Mouse (Mus musculus): ENCODE measurements around the gene Socs2.

The Socs2 gene

DNA sequence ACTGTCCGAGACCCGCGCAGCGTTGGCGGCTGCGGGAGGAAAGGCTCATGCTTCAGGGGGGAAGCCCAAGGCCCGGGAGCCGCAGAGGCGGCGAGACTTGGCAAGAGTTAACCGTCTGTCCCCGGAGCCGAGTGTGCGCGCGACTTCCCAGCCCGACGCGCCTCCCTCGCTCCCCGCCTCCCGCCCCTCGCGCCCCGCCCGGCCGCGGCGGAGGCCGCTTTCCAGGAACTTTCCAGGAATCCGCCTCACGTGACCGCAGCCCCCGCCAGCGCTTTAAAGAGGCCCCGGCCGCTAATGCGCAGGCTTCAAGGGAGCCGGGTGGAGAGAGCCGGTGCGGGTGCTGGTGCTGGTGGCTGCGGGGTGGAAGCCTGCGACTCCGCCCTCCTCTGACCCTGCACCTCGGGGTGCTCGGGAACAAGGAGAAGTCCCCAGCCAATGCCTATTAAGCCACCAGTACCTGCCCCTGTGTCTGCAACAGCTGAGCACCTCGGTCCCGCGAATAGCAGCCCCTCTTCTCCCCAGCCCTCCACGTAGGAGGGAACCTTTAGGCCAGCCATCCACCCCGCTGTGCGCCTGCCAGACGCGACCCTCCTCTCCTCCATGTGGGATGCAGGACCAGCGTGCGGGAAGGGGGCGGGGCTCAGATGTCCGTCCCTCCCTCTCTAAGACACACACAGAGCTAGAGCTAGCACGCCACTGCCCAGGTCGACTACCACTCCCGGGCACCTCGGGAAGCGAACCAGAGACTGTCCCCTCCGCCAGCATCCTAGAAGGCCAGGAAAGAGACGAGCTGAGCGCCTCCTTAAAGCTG is at the start of gene Socs2:
Gene Socs2 (minus strand): TSS at position 496 of the 811 bp plus-strand sequence.
- in situ Hi-C loops (cut with MboI, MseI), result loop anchor here (5.0 kb wide), 1 partner anchor 95 kb away; the partner anchor contains the start of gene Cradd (in 2 of the 2)

DNA sequence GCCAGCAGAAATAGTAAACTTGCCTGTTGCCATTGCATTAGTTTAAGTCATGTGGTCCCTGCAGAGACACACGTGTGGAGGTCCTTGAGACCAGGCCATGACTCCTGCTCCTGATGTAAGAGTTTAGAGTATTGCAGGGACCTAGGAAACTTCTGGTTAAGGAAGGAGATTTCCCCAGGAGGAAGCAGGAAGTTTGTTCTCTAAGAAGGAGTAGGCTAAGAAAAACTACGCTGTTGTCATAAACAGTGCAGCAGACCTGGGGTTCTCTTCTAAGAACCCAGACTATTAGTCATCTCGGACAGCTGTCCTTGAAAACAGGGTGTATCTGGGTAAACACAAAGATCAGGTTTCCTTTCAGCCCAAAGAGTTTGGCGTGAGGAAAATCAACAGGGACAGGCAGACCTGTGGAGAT is 48.5 kb upstream of the Socs2 start:
- in situ Hi-C loops (cut with MboI, MseI), result loop anchor here (10.0 to 25.0 kb wide), 3 partner anchors 371 to 831 kb away; no protein-coding TSS in a partner anchor

DNA sequence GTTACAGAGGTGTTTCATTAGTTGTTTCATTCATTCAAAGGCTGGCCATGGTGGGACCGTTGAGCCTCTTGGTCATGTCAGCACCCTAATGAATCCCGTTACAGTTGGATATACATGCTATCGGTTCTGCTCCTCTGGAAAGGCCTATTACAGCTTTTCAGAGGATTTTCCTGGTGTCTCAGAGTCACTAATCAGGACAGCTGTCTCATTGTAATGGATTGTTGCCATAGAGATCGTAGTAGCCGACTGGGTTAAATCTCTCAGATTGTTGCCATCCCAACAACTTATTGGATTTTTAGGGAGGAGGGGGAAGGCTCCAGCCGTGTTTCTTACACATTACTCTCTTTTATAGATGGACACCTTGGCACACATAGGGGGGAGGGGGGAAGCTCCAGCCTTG is 47.5 kb upstream of the Socs2 start:
- in situ Hi-C loops (cut with MboI, MseI), result loop anchor here (10.0 to 25.0 kb wide), 3 partner anchors 370 to 830 kb away; no protein-coding TSS in a partner anchor

DNA sequence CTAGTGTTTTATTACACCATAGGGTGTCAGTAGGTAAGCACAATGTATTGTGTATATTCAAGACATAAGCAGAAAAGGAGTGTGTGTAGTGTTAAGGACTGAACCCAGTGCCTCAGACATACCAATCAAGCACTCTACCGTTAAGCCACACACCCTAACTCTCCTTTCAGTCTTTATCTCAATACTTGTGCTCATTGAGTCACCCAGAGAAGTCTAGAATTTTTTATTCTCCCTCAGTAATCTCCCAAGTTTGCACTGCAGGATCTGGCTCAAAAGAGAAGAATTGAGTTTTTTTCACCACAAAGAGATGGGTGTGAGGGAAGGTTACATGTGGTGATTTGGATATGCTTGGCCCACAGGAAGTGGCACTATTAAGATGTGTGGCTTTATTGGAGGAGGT is 45.3 kb upstream of the Socs2 start:
- in situ Hi-C loops (cut with MboI, MseI), result loop anchor here (10.0 to 25.0 kb wide), 3 partner anchors 367 to 827 kb away; no protein-coding TSS in a partner anchor

DNA sequence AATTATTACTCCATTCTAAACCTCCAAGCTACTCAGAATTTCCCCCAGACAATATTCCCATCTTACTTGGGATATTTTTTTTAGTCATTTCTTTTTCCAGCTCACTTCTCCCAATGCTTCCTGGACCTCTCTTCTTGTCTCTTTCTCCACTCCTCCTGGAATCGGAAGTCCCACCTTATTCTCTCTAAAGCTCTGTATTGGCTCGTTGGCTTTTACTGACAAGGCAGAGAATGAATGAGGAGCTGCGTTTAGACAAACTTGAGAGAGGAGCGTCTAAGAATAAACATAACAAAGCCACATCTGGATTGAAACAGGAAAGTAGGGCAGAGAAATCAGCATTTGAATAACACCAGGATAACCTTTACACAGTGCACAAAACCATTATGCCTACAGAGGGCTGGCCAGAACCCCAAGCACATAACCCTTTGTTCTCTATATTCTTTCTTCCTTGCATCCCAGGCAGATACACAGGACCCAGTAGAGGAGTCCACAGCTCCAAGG is 44.1 kb upstream of the Socs2 start:
- in situ Hi-C loops (cut with MboI, MseI), result loop anchor here (10.0 to 25.0 kb wide), 3 partner anchors 366 to 826 kb away; no protein-coding TSS in a partner anchor

DNA sequence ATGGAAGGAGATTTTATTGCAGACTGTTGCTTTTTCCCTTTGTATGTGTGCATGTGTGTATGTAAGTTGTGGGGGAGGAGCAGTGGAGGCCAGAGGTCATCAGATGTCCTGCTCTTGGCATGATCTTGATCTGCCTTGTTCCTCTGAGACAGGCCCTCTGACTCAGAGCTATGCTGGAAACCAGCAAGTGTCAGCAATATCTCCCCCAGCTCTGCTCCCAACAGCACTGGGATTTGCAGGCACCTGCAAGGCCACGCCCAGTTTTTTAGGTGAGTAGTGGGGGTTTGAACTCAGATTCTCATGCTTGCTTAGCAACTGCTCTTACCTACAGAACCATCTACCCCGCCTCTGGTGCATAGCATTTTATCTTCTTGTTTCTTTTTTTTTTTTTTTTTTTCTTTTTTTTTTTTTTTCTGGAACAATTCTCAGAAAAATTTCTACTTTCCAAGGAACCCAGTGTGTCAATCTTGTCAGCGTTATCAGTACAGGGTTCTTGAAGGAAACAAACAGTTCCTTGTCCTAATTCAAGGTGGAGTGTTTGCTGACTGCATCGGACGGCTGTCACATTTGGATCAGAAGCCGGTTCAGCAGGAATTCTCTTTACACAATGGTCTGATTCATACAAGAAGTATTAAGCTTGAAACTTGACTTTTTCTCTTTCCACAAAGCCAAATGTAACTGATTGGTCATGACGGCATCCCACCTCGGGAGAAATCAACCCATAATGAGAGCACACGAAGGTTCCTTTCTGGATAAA is 41.2 kb upstream of the Socs2 start:
- in situ Hi-C loops (cut with MboI, MseI), result loop anchor here in 1 of 2 experiments (25.0 kb wide), 1 partner anchor 446 kb away; no protein-coding TSS in a partner anchor

DNA sequence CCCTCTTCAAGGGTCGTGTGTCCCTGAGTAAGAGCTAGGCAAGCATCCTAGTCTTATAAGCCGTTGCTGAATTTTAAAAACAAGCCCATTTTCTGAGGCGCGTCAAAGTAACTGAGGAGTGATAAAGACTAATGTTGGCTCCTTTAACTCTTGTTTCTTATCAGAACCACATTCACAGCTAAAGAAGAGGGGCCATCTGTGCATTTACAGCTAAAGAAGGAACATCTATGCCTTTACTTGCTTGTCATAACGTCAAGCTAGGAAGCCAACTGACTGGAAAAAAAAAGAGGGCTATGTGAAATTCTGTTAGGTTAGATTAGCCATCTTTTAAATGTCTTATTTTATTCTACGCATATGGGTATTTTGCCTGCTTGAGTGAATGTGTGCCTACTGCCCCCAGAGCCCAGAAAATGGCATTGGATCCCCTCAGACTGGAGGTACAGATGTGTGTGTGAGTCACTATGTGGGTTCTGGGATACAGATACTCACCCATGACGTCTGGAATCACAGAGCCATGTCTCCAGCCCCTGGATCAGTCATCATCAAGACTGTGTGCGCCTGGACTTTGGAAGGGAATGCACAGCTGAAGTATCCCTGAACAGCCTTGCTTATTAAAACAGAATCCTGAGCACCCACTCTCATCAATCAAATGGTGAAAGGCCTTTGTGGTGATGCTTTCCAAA is 40.5 kb upstream of the Socs2 start:
- in situ Hi-C loops (cut with MboI, MseI), result loop anchor here in 1 of 2 experiments (25.0 kb wide), 1 partner anchor 445 kb away; no protein-coding TSS in a partner anchor

DNA sequence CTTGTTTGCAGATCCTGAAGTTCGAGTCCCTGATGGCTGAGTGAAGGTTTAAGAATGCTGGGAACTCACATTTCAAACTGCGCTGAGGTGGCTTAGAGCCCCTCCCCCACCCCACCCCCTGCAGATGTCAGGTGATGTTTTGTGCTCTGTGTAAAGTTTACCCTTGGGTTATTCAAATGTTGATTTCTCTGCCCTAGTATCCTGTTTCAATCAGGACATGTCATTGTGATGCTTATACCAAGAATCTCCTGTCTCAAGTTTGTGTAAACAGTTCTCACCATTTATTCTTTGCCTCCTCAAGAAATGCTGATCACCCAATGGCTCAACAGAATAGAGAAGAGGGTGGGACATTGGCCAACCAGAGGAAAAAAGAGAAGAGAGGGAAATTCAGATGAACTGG is 39.1 kb upstream of the Socs2 start:
- in situ Hi-C loops (cut with MboI, MseI), result loop anchor here in 1 of 2 experiments (25.0 kb wide), 1 partner anchor 444 kb away; no protein-coding TSS in a partner anchor

DNA sequence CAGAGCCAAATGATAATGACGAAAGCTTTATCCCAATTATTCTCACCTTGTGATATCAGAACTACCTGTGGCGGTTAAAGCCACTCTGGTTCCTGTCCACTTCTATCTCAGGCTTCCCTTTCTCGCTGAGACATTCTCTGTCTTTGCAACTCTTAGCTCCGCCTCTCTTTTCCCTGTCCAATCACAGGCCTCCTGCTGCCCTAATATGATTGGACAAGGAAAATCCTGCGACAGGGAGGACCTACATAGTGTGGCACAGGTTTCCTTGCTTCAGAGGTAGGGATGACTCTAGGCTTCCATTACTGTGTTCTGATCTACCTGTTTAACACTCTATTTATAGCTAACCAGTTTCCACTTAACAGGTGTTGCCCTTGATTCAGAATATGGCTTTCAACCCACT is 36.3 kb upstream of the Socs2 start:
- in situ Hi-C loops (cut with MboI, MseI), result loop anchor here in 1 of 2 experiments (25.0 kb wide), 1 partner anchor 441 kb away; no protein-coding TSS in a partner anchor

DNA sequence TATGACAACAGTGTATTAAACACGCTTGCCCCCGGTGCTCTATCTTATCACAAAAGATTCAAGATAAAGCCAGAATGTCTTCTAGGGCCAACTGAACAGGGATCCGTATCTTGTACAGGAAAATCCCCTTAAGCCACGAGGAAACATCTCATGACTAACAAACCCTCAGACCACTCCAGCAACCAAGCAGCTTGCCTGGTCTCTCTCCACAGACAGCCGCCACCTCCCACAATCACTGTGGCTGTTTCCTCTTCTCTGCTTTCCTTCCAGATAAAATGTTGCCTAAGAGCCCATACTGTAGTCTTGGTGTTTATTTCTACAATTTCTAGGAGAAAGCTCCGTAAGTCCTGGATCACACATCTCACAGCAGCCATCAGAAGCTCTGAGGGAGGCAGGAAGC is 32.1 kb upstream of the Socs2 start:
- in situ Hi-C loops (cut with MboI, MseI), result no loop called here

DNA sequence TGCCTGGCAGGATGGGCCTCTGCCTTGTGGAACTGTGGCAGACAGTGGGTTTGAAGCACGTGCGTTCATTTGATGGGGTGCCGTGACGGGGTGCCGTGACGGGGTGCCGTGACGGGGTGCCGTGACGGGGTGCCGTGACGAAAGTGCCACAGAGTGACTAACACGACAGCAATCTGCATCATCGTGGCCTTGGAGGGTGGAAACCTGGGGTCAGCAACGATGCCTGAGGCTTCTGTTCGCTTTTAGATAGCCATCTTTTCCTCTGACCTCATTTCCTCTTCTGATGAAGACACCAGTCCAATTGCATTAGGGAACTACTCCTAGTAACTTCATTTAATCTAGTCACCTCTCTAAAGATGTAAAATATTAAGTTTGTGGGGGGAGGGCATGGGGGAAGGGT is 31.0 kb upstream of the Socs2 start:
- in situ Hi-C loops (cut with MboI, MseI), result no loop called here

DNA sequence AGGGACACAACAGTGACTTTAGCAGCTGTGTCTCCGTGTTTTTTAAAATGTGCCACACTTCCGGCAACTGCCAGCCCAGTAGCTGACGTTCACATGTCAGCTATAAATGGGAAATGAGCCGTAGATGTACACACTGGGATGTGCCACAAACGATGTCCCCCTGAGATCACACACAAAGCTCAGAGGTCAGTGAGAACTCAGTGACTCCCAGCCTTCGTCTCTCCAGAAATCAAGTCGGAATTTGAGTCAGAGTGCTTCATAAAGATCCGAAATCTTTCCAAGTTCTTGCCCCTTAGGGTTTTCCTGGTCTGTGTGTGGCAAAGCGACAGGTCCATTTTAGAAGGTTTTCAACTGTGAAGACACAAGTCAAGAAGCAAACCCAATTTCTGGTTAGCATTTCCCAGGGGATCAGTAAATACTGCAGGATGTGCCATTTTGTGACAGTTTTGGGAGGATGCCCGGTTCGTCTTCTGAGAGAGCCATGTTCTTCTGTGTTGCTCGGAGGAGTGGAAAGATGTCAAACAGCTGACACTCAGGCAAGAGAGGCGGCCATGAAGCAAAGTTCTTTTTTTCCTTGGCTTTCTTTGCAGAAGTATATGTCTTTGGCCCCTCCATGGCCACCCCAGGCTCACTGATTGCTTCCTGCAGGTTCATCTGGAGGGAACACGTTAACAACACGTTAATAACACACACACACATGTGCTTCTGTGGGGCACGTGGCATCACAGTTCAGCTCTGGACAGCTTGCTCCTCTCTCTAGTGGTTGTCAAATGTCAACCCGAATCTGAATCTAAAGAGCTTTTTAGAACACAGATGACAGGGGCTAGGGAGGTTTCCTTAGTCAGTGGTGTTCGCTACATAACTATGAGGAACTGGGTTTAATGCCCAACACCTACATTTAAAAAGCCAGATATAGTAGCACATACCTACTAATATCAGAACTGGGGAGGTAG is 28.4 kb upstream of the Socs2 start:
- in situ Hi-C loops (cut with MboI, MseI), result no loop called here

DNA sequence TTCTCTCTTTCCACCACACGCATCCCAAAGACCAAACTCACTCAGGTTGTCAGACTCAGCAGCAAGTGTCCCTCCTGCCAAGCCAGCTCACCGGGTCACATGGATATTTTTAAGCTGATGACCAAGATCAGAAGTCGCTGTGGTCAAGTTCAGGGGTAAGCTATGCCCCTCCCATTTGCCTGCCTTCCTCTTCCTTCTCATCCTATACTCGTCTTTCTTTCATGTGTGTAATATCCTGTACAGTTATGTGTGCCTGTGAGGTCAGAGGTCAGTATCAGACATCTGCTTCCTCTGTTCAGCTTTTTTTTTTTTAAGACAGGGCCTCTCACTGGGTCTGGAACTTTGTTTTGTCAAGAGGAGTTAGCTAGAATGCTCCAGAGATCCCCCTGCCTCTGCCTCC is 25.4 kb upstream of the Socs2 start:
- in situ Hi-C loops (cut with MboI, MseI), result no loop called here

DNA sequence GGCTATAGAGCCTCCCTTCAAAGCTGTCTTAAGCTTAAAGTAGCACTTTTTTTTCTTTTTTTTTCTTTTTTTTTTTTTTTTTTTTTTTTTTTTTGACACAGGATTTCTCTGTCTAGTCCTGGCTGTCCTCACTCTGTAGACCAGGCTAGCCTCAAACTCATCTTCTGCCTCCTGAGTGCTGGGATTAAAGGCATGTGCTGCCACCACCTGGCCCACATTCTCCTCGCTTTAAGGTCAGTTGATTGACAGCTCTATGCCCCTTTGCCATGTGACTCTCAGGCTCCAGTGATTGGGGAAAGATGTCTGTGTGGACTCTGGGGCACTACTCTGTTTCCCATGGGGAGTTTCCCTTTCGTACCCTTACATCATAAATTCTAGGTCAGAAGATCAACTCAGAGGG is 23.6 kb upstream of the Socs2 start:
- in situ Hi-C loops (cut with MboI, MseI), result no loop called here

DNA sequence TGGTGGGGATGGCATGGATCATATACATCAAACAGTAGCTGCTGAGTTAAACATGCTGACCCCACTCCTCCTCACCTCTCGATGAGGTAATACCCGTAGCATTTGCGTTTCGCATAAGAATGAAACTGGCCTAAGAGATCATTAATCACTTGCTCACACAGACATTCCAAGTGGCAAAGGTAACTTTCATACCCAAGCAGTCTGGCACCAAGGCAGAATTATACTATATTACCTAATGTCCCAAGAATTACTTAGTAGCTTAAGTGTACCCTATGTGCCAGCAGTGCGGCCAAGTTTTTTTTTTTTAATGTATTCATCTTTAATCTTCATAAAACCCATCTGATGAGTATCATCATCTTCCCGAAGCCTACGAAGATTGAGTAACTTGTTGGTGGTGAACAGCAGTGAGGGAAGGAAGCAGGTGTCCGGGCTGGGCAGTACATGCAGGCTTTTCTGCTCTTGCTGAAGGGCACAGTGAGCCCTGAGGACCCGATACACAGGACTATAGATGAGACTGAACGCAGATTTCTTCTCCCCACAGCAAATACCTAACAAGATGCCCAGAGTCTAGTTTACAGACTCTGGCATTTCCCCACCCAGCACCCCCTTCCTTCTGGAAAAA is 22.8 kb upstream of the Socs2 start:
- in situ Hi-C loops (cut with MboI, MseI), result no loop called here

DNA sequence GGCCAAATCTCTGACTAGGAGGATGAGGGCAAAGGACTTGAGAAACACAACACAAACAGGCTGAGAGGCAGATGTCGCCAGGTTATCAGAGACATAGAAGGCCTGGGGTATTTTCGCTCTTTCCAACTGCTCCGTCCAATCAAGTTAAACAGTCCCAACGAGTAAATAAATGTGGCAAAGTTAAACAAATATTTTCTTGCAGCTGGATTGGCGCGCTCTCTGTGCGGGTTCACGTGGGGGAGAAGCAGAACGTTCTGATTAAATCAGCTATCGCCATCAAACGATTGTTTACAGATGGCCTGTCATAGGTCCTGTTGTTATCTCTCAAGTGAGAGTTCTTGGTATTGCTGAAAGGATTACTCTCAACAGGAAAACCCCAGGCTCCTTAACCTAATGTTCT is 22.0 kb upstream of the Socs2 start:
- in situ Hi-C loops (cut with MboI, MseI), result no loop called here

DNA sequence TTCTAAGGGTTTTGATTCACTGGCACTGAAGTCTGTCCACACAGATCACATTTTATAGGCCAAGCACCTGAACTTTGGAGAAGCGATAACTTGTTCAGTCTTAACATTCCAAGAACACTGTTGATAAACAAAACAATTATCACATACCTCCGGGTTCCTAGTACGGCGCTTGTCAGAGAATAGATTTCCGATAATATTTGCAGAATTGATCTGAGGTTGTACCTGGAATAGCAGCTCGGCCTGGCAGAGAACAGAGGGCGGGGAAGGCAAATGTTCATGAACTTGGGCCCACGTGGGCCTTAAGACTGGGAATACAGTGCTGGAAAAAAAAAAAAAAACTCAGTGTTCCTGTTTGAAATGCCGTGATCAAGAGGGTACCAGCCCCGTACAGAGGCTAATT is 13.3 kb upstream of the Socs2 start:
- in situ Hi-C loops (cut with MboI, MseI), result no loop called here

DNA sequence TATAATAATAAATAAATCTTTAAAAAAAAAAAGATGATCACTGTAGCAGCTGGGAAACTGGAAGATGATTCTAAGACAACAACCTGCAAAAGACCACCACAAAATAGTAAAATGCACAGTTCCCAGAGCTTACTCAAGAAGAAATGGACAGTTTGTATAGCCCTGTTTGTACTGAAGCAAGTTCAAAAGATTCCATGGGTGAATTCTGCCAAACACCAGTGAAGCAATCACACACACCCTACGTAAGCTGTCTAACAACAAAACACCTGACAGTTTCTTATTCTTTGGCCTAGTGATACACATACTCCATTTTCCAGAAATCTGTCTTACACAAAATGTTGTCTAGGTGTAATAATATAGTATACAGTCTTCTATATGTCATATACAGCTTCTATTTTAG is 12.1 kb upstream of the Socs2 start:
- in situ Hi-C loops (cut with MboI, MseI), result no loop called here

DNA sequence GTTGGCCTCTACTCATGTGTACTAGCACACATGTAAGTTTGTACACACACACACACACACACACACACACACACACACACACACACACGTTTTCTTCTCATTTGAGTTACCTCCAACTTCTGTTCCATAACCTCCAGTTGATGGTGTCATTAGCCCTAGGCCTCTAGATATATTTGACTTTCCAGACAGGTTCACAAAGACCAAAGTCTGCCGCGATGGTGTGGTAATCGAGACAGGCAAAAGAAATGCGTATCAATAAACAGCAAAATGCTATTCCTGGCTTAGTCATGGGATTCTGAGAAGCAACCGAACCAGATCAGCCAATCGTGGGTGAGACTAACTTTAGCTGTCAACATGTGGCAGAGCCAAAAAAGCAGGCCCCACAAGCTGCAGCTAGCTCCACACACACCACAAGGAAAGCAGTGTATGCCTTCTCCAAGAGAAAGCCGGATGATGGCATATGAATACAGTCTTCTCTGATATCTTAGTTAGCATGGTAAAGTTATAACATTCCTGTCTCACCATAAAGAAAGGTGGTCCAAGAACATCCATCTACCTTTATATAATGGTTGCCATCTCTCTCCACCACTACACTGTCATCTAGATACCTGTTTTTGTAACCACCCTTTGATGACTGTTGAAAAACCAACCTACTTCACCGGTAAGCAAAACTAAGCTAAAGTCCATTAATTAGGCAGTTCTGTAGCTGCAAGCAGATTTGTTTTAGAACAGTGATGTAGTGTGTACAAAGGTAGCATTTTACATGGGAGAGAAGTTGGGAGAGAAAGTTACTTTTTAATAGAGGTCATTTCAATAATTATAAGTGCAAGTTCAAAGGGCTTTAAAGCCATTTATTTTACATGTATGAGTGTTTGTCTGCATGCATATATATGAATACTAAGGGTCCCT is 9.5 kb upstream of the Socs2 start:
- in situ Hi-C loops (cut with MboI, MseI), result no loop called here

Data from T-helper 17 cell (primary cell).